22 mouse cellular contexts compared by ENCODE assay signal in the genomic region with DNA sequence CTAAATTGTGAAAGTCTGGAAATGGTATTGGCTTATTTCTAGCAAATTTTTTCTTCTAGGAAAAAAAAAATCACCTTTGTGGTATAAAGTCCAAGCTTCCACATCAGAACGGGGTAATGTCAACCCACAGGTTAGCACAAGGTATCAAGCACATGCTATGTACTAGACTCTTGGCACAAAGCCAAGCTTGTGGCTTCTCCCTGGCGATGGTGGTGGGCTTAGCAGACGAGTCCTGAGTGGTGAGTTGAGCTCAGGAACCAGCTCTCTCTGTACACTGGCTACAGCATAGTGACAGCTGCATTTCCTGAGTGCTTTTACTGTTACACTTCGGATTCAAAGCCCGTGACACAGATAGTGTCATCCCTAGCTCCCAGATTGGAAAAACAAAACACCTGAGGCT. TPM values are rescaled to one million over a fixed set of nuclear protein-coding genes. Genes with fewer than 3 reads are reported as not detected.
"Had no signal": no experiment of that assay in that cellular context is flagged by ENCODE, and none has a peak within 500 bp of the region (broad histone marks: within the 10 kb centered on the region; RNA-seq: fewer than 3 reads in every experiment).

No protein-coding gene starts in this region.

- H3K9ac ChIP-seq: limb, embryonic 12.5 days; limb, embryonic 15.5 days; liver, embryonic 15.5 days; neural tube, embryonic 12.5 days; neural tube, embryonic 15.5 days had no signal

- H3K27me3 ChIP-seq: limb, embryonic 12.5 days; limb, embryonic 15.5 days; liver, embryonic 15.5 days had no signal

- H3K4me2 ChIP-seq: limb, embryonic 12.5 days; limb, embryonic 15.5 days; liver, embryonic 11.5 days; liver, embryonic 15.5 days; midbrain, embryonic 11.5 days; neural tube, embryonic 12.5 days; neural tube, embryonic 15.5 days had no signal

- DNase-seq: kidney, adult 18-20 months; kidney, adult 9 months; kidney, postnatal 14 days; kidney, postnatal 4 days; left cerebral cortex, postnatal 4 days; lung, adult 18-20 months; lung, postnatal 14 days; midbrain, embryonic 14.5 days; right cerebral cortex, adult 18-20 months; right cerebral cortex, postnatal 14 days; right cerebral cortex, postnatal 4 days; thymus, adult 2 months had no signal

- H3K36me3 ChIP-seq: limb, embryonic 12.5 days; limb, embryonic 15.5 days; liver, embryonic 15.5 days; neural tube, embryonic 12.5 days; neural tube, embryonic 15.5 days had no signal

- H3K4me3 ChIP-seq: limb, embryonic 12.5 days; limb, embryonic 15.5 days; liver, embryonic 15.5 days; neural tube, embryonic 12.5 days; neural tube, embryonic 15.5 days had no signal

- H3K27ac ChIP-seq: limb, embryonic 12.5 days; limb, embryonic 15.5 days; liver, embryonic 15.5 days; macrophage; neural tube, embryonic 12.5 days; neural tube, embryonic 15.5 days; stomach, postnatal 0 days had no signal

- H3K4me1 ChIP-seq: liver, embryonic 15.5 days had no signal

- H3K9me3 ChIP-seq: limb, embryonic 12.5 days; limb, embryonic 15.5 days; liver, embryonic 15.5 days; neural tube, embryonic 12.5 days; neural tube, embryonic 15.5 days had no signal

RNA-seq across cellular contexts. Expression of a gene that starts 2.9 kb away (rescaled TPM):
- polyA plus RNA-seq: lung, embryonic 16.5 days; macrophage had no signal
